Mouse (Mus musculus) thymus, postnatal 14 days (tissue): ENCODE data around the gene Apol11b.
"Not testable (repeated sequence)": the region's sequence is repeated elsewhere in the genome, so short reads cannot be mapped to it uniquely, and the experiment has no call there.

Source experiments
- DNase-seq: peaks from one replicate; pipeline ENCODE4 v3.0.0; 2021

The Apol11b gene

DNA sequence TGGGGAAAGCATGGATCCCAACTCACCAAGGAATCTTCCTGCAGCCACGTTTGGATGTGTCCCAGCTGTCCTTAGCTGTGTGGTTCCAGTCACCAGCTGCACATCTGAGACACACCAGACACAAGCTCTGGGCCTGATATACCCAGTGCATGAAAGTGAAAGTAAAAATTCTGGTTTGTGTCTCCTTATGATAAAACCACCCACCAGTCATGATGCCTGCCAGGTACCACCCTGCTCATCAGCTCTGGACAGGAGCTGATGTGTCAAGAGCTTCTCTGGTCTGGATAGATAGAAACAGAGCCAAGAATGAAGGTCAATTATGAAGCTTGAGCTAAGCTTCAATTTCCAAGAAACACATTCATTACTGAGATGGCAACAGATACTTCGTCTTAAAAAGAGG lies at the start of gene Apol11b:
TSS of gene Apol11b (minus strand) at position 111 of the 400 bp plus-strand sequence.
- DNase-seq: not testable (repeated sequence)

- DNase-seq: not testable (repeated sequence)
These were observed 48.6 kb upstream of the Apol11b start for GRCm38 (mm10) chr15:77691532-77692311.

- peak; percentile 48 for DNase-seq
These were observed 40.9 kb upstream of the Apol11b start for GRCm38 (mm10) chr15:77683944-77684343.

DNA sequence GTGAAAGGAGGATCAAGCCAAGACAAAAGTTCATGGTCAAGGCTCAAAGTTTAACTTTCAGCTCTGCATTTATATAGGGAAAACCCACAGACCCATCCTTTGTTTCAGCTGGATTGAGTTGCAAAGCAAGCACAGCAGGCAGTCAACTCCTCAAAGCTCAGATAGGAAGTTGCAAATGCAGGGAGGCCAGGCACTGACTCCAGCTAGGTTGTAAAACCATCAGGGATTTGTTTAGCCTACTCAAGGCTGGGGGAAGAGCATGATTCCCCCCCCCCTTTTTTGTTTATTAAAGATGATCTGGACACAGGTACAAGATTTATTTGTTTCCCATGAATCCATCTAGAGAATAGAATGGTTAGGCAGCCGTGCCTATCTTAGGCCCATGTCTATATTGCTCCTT lies 31.0 kb upstream of the Apol11b start:
- not testable (repeated sequence) for DNase-seq

GRCm38 (mm10) chr15:77661841-77662240 lies 18.8 kb upstream of the Apol11b start:
- not testable (repeated sequence) for DNase-seq

- not testable (repeated sequence) for DNase-seq
These were observed 16.7 kb upstream of the Apol11b start for GRCm38 (mm10) chr15:77659773-77660172.

DNA sequence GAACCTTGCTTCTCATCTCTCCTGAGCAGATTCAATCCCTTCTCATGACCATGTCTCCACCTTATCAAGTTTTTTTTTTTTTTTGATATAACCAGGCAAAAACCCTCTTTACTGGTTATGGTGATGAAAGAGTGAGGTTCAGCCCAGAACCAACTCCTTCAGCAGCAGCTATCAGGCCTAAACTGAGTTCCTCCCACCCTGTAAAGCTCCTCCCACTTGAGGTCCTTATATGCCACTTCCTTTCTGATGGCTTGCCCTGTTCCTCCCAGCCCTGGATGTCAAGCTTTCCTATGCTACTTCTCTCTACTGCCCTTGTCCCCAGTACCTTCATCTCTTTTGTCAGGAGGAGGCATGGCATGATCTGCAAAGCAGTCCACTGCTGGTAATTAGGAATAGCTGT lies 8.1 kb upstream of the Apol11b start:
- DNase-seq: not testable (repeated sequence)

GRCm38 (mm10) chr15:77629822-77630221 lies 13.3 kb downstream of the Apol11b start:
- DNase-seq: not testable (repeated sequence)

DNA sequence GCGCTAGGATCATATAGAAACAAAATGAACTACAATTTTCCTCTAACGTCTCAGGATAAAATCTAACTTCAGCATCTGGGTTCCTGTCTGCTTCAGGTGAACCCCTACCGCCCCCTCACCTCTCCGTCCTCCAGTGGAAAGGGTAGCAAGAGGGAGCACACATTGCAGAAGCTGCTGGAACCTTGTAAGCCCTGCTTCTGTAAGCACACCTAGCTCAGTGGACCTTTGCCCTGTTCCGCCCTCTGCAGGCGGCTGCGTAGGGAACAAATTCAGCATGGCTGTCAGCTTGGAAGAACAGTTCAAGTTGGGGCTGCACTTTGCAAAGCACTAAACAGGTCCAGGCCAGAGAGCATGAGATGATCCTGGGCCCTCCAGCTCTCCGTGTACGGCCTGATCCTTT lies 14.4 kb downstream of the Apol11b start:
- not testable (repeated sequence) for DNase-seq

GRCm38 (mm10) chr15:77626471-77626870 lies 16.6 kb downstream of the Apol11b start:
- DNase-seq: not testable (repeated sequence)

DNA sequence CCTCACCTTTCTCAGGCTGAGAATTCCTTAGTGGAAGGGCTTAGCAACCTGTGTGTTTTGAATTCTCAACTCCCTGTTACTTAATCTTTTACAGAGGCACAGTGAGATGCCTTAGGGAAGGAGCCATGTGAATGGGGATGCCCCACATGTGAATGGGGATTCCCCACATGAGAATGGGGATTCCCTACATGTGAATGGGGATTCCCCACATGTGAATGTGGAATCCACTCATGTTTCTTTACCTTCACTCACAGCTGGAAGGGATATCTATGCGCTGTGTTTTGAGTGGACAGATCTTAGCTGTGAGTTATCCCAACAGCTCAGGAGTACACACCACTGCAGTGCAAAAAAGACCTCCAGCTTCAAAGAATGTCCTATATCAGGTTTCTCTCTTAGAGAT lies 18.4 kb downstream of the Apol11b start:
- no peak for DNase-seq

GRCm38 (mm10) chr15:77606069-77606468 lies 37.0 kb downstream of the Apol11b start:
- DNase-seq: no peak

DNA sequence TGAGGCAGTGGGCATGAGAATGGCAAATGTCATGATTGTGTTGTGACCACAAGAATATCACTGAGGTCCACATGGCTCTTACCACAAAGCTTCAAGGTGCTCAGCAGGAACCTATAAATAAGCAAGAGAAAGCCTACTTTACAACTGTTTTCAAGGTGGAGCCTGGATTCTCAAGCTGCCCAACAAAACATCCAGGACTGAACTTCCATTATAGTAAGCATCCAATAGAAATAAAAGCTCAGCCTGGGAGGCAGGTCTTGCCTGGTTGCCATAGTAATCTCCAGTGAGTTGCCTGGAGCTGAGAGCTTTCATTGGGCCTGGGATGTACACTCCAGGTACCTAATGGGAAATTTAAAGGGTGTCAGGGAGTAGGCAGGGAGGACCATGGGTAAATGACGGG lies 44.1 kb downstream of the Apol11b start, which contains the start of gene Gm36245:
TSS of gene Gm36245 (plus strand) at position 301 of the 400 bp plus-strand sequence.
- DNase-seq: no peak

DNA sequence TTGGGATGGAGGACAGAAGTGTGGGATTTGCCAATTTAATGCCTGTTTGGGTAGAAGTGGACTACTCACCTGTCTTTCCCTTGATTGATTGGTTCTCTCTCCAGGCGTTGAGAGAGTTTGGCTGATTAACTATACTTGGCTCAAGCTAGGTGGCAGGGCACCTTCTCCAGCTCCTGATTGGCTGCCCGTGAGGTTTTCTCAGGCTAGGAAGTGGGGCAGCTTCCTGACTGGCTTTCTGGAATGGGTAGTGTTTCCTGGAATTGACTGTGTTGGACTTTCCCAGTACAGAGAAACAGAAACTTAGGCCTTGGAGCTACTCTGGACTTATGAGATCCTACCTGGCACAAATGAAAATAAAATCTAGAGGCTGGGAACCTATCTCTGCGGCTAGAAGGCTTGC lies 44.7 kb downstream of the Apol11b start:
- DNase-seq: no peak

- DNase-seq: no peak
These were observed 47.1 kb downstream of the Apol11b start, which contains the start of gene Apol10b for GRCm38 (mm10) chr15:77595961-77596360. TSS of gene Apol10b (minus strand) at chr15:77596125.

DNA sequence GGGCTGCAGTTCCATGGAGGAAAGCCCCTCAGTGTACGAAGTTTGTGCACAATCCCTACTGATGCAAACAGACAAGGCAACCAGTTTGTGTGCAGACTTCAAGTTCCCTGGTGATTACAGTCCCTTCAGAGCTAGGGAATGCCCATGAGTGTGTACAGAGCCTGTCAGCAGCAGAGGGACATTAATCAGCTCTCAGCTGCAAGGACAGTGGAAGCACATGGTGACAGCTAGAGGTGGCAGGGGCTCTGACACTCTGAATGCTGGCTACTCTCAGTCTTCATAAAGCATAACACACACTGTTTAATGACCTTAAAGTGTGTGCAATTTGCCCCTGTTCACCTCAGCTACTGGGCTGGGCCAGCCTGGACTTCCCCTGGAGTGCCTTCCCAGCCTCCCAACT lies 49.5 kb downstream of the Apol11b start:
- no peak for DNase-seq

- no peak for DNase-seq
These were observed 52.2 kb downstream of the Apol11b start for GRCm38 (mm10) chr15:77590881-77591280.

DNA sequence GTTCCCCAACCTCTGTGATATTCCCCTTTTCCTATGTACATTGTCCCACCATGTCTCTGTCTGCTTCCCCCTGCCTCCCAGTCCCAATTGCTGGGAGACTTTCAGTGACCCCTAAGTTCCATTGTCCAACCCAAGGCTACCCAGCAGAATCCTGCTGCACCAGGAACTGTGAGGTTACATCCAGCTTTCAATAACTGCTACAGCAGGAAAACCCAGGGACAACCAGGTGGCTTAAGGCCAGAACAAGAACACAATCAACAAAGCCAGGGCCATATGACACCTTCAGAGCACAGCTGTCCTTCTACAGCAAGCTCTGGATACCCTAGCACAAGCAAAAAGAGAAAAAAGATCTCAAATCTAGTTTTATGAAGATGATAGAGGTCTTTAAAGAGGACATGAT lies 54.1 kb downstream of the Apol11b start:
- no peak for DNase-seq

DNA sequence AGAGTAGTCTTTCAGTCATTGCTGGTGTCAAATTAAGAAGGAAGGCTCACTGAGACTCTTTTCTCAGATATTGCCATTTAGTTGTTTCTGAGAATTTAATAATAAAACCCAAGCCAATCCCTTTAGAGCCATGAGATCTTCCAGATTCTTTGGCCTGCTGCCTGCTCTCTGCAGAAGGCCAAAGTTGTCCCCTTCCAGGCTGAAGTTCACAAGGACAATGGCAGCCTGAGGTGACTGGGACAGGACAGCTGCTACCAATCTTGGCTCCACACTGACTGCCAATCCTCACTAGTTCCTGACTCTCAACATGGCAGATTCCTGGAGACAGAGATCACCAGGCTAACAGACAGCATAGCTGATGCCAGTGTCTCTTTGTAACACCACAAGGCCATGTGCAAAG lies 56.1 kb downstream of the Apol11b start:
- DNase-seq: no peak
